Mouse (Mus musculus) lung, adult 18-20 months (tissue): ENCODE measurements around the gene Kalrn.
A peak's percentile ranks its signal among the peaks of the same experiment; 100 is the strongest.

Experiments
- DNase-seq, 2 experiments: peaks; one replicate each; pipeline ENCODE4 v3.0.0; 2022; ENCODE audit warnings: mixed read lengths in 2 of 2

The Kalrn gene

DNA sequence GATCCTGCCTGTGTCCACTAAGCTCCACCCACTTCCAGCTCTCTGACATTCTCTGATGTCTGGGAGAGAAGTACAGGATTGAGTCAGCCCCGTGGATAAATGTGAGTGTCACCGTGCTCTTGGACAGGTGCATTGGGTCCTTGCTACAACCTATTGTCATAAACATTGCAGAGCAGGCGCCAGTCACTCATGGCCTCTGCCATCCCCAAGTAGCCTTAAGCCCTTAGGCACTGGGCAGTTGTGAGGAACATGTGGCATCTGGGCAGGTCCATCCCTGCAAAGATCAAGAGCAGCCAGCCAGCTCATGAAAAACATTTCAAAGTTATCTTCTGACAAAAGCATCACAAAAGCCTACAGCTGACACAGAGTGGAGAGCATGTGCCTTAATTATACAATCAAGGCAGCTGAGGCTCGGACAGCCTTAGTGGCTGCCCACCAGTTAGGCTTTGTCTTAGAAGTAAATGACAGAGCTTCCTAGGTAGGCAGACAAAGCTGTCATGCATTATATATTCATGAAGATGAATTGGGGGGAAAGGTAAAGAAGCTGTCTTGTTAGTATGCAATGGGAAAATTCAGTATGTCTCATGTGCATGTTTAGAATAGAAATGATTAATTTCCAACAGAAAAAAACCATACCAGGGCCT lies 319.2 kb downstream of the Kalrn start:
- no peak for DNase-seq

DNA sequence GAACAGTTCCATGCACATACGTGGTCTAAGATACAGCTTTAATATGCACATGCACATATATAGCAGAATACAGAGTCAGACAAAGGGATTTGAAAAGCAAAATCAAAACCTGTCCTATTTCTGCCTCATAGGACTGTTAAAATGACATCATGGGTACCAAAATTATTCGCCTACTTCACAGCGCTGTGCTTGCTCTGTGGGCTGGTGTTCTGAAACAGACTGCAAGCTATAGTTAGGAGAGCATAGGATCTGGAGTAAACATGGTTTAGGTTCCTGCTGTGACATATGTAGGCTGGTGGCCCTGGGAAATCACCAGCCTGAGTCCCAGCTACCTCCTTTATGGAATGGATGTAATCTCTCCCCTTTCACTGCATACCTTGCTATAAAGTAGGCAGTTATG lies 320.7 kb downstream of the Kalrn start:
- DNase-seq: no peak

GRCm38 (mm10) chr16:34248256-34248655 lies 325.1 kb downstream of the Kalrn start:
- DNase-seq: no peak

DNA sequence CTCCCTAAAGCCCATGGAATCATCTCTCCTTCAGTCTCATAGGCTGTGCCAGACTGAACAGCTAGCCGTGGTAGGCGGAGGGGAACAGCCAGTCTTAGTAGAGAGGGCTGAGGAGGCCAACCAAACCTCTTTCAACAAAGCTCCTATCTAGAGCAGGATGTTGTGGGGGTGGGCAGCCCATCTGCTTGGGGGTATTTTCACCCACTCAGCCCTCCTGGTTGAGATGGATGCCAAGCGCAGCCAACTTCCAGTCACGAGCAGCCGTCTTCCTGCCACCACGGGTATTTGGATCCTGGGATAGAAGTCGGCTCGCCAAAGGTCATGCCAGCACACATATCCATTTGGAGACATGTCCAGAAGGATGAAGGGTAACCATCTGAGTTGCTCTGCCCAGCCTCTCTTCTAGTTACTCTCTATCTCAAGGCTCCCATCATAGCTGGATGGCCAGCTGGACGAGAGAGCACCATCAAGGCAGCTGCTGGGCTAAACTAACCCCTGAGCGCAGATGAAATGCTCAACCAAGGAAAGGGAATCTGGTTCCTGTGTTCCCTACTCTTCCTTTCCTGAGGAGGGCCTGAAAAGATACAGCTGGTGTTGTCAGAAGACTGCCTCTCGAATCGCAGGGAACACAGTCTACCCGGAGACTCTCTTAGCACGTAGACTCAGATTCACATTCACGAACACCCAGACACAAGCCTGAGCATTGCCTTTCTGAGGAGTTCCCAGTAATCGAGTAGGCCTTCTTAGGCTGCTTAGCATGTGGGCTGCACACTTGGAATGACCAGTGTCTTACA lies 331.2 kb downstream of the Kalrn start:
- DNase-seq: peak in 1 of 2 experiments; percentile 19

- no peak for DNase-seq
Measured at GRCm38 (mm10) chr16:34239618-34240017, 333.7 kb downstream of the Kalrn start.

DNA sequence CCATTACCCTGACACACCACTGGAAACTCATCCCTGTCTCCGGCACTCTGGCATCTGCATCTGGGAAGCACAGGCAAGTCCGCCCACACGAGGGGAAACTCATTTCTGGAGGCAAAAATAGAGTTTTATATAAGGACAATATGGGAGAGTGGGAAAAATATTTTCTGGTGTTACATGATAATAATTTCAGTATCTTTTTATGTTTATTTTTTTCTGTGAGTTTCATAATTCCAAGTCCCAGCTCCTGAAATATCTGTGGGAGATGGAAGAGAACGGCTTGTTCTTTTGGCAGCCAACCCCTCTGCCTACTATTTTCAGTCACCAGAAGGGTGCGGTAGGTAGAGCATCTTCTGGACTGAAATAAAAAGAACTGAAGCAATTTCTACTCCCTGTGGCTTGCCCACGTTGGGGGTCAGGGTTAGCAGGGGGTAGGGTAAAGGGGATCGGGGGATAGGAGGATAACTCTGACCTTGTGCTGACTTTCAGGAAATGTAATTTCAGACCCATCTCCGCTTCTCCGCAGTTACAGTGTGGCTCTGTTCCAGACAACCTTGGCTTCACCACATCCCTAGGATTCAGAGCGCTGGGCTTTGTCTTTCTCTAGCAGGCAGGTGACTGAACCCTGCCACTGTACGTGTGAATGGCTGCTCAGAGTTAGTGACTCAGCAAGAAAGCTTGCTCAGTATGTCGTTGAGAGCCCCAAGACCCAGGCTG lies 336.3 kb downstream of the Kalrn start:
- DNase-seq: peak; percentile 9 to 43

- DNase-seq: no peak
Measured at GRCm38 (mm10) chr16:34235086-34235485, 338.2 kb downstream of the Kalrn start.

DNA sequence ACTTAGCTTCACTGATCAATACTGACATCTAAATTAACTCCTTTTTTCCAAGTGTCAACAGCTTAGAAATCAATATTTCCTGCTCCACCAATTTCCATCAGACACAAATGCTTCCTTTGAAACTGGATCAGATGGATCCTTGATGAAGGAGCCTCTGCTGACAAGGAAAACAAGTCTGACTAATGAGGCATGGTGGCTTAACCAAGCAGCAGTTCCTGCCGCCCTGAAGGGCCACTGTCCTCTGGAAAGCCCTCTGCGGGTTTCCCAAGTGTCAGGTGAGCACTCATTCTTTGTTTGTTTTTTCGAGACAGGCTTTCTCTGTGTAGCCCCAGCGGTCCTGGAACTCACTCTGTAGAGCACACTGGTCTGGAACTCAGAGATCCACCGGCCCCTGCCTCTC lies 341.4 kb downstream of the Kalrn start:
- no peak for DNase-seq

DNA sequence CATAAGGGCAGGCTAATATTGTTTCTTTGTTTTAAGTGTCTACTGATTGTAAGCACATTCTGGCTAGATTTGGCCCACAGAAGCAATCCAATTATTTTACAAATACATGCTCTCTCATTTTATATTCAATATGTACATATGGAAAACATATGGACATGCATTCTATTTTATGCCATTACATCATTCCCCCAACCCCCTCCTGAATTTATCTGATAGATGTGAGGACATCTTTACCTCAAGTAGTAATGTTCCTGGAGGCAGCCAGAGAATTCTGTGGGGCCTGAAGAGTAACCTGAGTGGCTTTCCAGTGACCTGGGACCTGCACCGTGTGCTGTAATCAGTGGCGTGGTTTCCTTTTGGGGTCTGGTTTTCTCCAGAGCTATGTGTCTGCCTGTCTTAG lies 342.2 kb downstream of the Kalrn start:
- DNase-seq: no peak

- DNase-seq: no peak
Measured at GRCm38 (mm10) chr16:34229350-34229749, 344.0 kb downstream of the Kalrn start.

DNA sequence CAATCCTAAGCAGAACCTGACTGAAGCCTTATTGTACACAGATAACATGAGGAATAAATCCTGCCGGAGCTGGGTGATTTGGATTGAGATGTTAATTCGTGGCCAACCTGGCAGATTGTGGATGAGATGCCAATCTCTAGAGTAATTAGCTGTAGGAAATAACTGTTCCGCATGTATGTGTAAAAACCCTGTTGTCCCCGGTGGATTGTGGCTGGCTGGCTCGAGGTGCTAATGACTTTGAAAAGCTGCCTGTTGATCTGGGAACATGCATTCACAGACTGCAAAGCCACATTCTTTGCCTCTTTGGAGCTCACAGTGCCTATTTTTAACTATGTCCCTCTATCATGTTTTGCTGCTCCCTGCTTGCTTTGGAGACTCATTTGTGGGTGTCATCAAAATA lies 344.7 kb downstream of the Kalrn start:
- peak in 1 of 2 experiments; percentile 16 for DNase-seq

DNA sequence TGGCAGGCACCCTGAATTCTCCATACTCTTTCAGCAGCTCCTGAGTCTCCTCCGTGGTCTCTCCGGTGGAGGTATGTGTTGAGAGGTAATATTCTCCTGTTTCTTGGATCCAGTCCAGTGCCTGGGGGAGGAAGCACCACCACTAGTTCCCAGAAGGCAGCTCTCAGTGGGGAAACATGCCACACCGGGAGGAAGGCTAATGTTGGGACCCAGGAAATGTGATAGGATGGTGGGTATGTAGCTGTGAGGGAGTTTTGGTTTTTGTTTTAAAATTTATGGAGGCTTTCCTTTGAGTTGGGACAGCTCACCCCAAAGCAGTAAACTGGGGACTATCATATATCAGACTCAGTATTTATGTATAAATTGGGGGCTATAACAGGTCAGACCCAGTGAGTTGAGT lies 361.2 kb downstream of the Kalrn start:
- DNase-seq: no peak

DNA sequence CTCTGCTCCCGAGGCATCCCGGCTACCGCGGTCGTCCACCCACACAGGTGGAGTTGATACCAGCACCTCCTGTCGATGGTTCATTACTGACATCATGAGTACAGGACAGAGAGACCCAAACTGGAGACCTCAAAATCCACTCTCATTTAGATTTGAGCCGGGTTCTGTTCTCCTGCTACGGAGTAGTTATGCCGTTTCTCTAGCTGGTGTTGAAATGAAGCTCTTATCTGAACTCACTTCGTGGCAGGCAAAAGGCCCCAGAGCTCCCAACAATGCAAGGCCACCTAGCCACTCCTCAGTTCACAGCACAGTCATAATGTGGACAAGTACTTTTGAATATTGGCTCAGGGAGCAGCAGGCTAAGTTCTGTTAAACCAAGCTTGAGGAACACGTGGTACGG lies 362.1 kb downstream of the Kalrn start:
- no peak for DNase-seq

GRCm38 (mm10) chr16:34208748-34209147 lies 364.6 kb downstream of the Kalrn start:
- no peak for DNase-seq

- no peak for DNase-seq
Measured at GRCm38 (mm10) chr16:34207972-34208371, 365.4 kb downstream of the Kalrn start.

DNA sequence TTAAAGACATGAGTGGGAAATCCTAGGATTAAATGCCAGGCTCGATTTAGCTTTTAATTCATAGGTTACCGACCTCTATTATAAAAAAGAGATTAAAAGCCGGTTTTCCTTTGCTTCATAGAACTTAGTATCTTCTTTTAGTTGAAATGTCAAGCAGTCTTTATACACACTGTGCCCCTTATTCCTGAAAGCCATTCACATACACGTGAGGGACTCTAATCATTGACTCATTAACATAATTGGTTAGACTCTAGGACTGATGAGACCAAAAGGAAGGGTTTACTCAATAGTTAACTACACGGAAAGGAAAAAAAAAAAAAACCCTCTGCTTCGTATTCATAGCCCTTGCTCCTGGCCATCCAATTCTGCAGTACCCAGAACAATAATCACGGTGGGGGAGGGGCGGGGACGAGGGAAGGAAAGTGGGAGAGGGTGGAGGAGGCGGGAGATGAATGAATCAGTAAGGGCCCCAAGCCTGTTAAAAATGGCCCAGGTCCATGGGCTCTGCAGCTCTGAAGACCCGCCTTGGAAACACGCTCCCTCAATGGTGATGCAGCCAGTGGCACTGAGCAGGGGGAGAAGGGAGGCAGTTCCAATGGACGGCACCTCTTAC lies 368.7 kb downstream of the Kalrn start:
- DNase-seq: no peak

DNA sequence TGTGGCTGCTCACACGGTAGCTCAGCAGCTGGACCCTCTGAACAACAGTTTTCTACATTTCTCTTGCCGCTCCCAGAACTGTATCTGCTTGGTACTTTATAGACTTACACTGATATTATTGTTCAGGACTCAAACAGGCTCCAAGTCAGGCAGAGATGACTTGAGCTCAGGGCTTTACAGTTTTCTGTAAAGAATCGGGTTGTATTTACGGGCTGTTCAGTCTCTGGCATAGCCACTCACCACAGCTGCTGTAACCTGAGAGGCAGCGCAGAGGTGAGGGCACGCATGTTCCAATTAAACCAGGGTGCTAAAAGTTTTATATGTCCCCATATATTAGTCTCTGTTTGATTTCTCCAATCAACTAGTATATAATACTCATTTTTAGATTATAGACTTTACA lies 373.8 kb downstream of the Kalrn start:
- DNase-seq: no peak

DNA sequence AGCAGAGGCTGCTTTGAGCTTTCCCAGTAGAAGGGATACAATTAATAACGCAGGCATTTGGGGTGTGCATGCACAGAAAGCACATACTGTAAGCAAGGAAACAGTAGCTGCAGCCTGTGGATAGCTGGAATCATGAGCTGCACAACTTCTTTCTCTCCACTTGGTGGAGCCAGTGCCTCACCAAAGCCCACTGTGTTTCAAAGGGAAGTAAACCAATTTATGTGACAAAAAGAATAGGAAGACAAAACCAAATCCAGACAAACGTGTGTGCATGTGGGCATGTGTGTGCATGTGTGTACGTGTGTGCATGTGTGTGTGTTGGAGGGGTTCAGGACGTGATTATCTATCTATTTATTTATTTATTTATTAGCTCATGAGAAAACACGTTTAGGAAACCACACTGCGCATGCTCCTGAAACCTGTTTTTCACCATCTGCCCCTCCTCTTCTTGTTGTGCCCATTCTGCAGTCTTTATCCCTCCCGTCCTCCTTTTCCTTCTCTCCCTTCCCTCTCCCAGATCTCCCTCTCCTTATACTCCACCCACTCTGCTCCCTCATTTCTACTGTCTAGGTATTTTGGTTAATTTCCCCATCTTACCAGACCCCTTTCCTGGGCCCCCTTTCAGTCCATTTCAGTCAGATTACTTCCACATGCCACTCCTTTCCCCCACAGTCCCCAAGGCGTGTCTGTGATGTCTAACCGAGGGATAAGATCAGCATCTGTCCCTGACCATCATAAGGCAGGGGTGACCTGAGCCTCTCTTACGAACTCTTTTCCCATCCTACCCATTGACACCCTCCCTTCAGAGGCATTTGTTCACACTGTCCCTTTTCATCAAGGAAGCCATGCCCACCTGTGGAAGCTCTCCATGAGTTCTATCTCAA lies 380.1 kb downstream of the Kalrn start:
- peak in 1 of 2 experiments; percentile 21 for DNase-seq

- DNase-seq: peak in 1 of 2 experiments; percentile 5
Measured at GRCm38 (mm10) chr16:34184721-34185120, 388.6 kb downstream of the Kalrn start.

DNA sequence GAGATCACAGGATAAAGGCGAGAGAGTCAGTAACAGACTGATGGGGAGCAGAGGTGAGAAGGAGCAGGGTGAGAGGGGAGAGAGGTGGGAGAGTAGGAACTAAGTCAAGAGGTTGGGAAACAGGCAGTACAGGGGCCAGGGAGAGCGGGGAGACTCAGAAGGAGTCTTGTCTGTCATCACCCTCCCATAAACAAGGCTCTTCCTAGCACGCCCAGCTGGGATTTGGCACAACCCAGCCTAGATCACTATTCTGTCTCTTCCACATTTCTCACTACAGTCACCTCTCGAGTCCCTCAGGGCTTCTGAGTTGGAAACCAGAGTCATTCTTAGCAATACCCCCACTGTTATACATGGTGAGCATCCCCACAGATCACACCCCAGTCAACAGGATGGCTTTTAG lies 390.1 kb downstream of the Kalrn start:
- no peak for DNase-seq

DNA sequence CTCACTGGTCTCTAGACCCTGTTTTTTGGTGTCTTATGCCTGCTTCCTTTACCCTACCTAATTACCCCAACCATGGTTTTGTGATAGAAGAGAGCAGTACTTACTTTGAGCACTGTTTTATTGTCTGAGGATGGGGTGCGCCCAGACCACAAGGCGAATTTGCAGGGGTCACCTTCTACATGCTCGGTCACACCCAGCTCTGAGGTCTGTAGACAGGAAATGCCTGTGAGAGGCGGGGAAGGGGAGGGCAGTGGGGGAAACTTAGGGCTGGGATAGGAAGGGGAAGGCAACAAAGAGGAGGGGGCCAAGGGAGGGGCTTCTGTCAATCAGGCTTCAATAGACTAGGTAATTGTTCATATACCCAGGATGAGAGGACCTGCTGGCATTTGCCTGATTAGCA lies 397.7 kb downstream of the Kalrn start:
- no peak for DNase-seq

DNA sequence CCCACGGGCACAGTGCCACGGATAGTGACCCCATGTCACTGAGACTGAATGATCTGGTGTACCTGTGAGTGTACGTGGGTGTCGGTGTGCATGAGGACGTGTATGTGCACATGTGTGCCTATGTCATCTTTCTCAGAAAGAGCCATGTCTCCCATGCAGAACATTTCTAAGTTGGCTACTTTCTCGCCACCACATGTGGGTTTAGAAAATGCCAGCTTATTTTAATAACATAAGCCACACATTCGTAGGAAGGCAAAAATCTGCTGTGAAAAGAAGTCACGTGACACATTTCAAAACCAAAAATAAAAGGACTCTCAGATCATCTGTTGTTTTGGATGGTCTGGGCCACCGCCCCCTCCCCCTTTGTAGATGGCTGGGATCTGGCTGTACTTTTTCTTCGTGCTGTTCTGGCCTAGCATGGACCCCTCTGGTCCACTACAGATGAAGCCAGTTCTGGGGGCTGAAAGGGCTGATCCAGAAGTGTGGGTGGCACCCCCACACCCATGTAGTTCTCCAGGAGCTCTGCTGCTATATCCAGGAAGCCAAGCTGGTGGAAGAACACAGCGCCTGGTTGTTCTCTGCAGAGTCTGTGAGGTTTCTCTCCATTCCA lies 400.7 kb downstream of the Kalrn start:
- no peak for DNase-seq
